Mouse (Mus musculus) ES-Bruce4 (cell line): ENCODE results near the gene Rbm4b.

Source experiments
- EP300 ChIP-seq: IDR thresholded peaks from 2 replicates; pipeline ENCODE4 v1.6.1; 2011; ENCODE audit warnings: low read depth, low read length; ENCODE audit not compliant: insufficient read depth
- POLR2A ChIP-seq: IDR thresholded peaks from one replicate; pipeline ENCODE4 v1.8.1; 2011; ENCODE audit warnings: low read length; ENCODE audit not compliant: insufficient read depth

DNA sequence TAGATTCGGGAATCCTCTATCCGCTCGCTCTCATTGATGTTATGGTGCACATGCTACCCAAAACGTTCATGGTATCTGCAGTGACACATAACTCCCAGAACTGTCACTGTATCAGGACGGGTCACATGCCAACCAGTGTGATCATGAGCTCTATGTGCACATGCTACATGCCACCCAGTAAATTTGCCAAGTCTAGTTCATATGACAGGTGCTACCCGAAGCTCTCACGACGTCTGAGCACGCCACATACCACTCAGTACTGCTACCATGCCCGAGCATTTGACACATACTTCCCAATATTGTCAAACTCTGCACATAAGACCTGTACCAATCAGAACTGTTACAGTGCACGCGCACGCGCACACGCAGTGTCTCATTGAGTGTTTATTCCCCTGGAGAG lies 36.2 kb upstream of the Rbm4b start:
- TF ChIP-seq EP300 = no peak
- no peak for TF ChIP-seq POLR2A
